Mouse (Mus musculus) skeletal muscle tissue, adult 2 months (tissue): Measurements from ENCODE around the gene Lhx6.

Source experiments
- DNase-seq: peaks from one replicate; pipeline ENCODE4 v3.0.0-alpha.2; 2012; ENCODE audit warnings: low read depth, low spot score

Lhx6 gene

GRCm38 (mm10) chr2:36035413-36036081 lies 69.7 kb downstream of the Lhx6 start:
- DNase-seq: no peak

GRCm38 (mm10) chr2:36034898-36035297 lies 70.3 kb downstream of the Lhx6 start:
- DNase-seq: no peak

GRCm38 (mm10) chr2:36033966-36034365 lies 71.2 kb downstream of the Lhx6 start:
- no peak for DNase-seq

- DNase-seq: no peak
Measured at GRCm38 (mm10) chr2:36032884-36033283, 72.3 kb downstream of the Lhx6 start.
